Mouse (Mus musculus): ENCODE measurements around the gene Kazald1.

DNA sequence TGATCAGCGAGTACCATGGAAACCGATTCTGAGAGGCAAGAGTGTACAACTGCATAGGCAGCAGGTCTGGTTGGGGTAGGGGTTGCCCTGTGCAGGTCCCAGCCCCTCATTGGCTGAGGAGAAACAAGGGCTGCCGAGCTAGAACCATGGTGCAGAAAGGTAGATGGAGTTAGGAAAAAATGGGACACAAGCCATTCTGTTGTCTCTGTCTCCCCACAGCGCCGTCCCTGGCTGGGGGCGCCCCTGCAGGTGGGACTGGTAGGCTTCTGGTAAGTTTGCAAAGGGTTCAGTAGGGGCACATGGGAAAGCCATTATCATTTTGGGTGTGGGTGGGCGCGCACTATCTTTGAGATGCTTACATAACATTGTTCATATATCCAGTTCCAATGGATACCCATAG, 21.6 kb upstream of the Kazald1 start:
- TF ChIP-seq CTCF (IDR thresholded peaks at IDR 0.05; ENCODE audit: insufficient read depth, low read length): no peak
- TF ChIP-seq POLR2A (IDR thresholded peaks at IDR 0.05; ENCODE audit: borderline replicate concordance, extremely low read depth, low read depth, low read length): no peak

All from lung, adult 2 months (tissue).